Mouse (Mus musculus) neural tube, embryonic 12.5 days (tissue): Measurements from ENCODE around the gene Ap3m1. TPM values are rescaled to one million over a fixed set of nuclear protein-coding genes. Genes with fewer than 3 reads are reported as not detected.

ENCODE experiments used
- ATAC-seq: fragments of 200-750 bp; cut with Nextera tagmentation; 2 replicates; pipeline ENCODE4 v1.8.0; 2017; ENCODE audit warnings: low read depth, mild to moderate bottlenecking, moderate TSS enrichment, moderate library complexity; ENCODE audit not compliant: low FRiP score
- H3K27ac ChIP-seq: fragments of 300-500 bp; sonication (generic); 2 replicates; pipeline ENCODE4 v1.5.1; 2016
- H3K27me3 ChIP-seq: fragments of 300-500 bp; sonication (generic); replicated peaks from 2 replicates; pipeline ENCODE4 v1.6.1; 2016; ENCODE audit warnings: mild to moderate bottlenecking
- H3K36me3 ChIP-seq: fragments of 300-500 bp; sonication (generic); 2 replicates; pipeline ENCODE4 v1.6.1; 2016; ENCODE audit warnings: mild to moderate bottlenecking
- H3K4me1 ChIP-seq: fragments of 300-500 bp; sonication (generic); 2 replicates; pipeline ENCODE4 v1.6.1; 2016
- H3K4me2 ChIP-seq: fragments of 300-500 bp; sonication (generic); replicated peaks from 2 replicates; pipeline ENCODE4 v1.6.1; 2016; ENCODE audit warnings: mild to moderate bottlenecking
- H3K4me3 ChIP-seq: fragments of 300-500 bp; sonication (generic); 2 replicates; pipeline ENCODE4 v1.5.1; 2016
- H3K9ac ChIP-seq: fragments of 300-500 bp; sonication (generic); 2 replicates; pipeline ENCODE4 v1.6.1; 2016; ENCODE audit warnings: mild to moderate bottlenecking
- H3K9me3 ChIP-seq: fragments of 300-500 bp; sonication (generic); 2 replicates; pipeline ENCODE4 v1.6.1; 2016; ENCODE audit warnings: mild to moderate bottlenecking
- WGBS: fragments of 180-500 bp; shearing (Covaris S2); methylation state at CpG from one replicate; pipeline ENCODE4 v1.1.7; 2016; 5-methylcytosine and 5-hydroxymethylcytosine counted together
- polyA plus RNA-seq: library from polyadenylated mRNA; unstranded; fragments of >200 nt; fragmentation: Nextera tagmentation; extraction: Ambion mirVana; gene quantifications from 2 replicates; pipeline ENCODE4 v1.2.1, GENCODE M21; 2016

Gene Ap3m1
- polyA plus RNA-seq, 1 experiment from 2014 or later, result 113 TPM

- Histone ChIP-seq H3K27me3 (no peaks in the 10 kb centered on the region), H3K36me3 (peaks cover 7% of the 10 kb centered on the region; the same call in 1 of the 2 replicates), H3K27ac (no peak overlapping the region), H3K4me3 (no peak overlapping the region), H3K9ac (no peak overlapping the region), H3K9me3 (no peaks in the 10 kb centered on the region), H3K4me2 (no peak overlapping the region), H3K4me1 (no peaks in the 10 kb centered on the region)
- WGBS, result 93% methylated on average over 2 of the region's 2 CpGs
- no peak for ATAC-seq
These were observed 56.8 kb downstream of the Ap3m1 start for GRCm38 (mm10) chr14:20995497-20995896.

DNA sequence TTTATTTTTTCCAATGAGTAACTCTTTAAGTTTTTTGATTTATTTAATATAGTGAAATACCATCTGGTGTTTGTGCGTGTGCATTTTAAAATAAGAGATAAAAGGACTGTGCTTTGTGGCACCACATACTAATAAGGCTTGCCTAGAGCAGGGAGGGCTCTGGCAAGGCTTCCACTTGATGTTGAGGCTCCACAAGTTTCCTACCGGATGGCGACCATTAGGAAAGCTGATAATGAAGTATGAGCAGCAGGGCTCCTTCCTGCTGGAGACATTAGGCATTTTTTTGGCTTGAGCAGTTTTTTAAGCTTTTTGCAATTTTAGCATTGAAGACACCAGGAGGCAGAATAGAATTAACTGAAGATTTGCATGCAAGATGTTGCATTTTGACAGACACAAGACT is 57.8 kb downstream of the Ap3m1 start:
- 87% methylated on average over 3 of the region's 3 CpGs for WGBS
- ATAC-seq, result no peak
- Histone ChIP-seq H3K9me3 (no peaks in the 10 kb centered on the region), H3K9ac (no peak overlapping the region), H3K4me3 (no peak overlapping the region), H3K27me3 (no peaks in the 10 kb centered on the region), H3K36me3 (peaks cover 7% of the 10 kb centered on the region; the same call in 1 of the 2 replicates), H3K27ac (no peak overlapping the region), H3K4me1 (no peaks in the 10 kb centered on the region), H3K4me2 (no peak overlapping the region)

DNA sequence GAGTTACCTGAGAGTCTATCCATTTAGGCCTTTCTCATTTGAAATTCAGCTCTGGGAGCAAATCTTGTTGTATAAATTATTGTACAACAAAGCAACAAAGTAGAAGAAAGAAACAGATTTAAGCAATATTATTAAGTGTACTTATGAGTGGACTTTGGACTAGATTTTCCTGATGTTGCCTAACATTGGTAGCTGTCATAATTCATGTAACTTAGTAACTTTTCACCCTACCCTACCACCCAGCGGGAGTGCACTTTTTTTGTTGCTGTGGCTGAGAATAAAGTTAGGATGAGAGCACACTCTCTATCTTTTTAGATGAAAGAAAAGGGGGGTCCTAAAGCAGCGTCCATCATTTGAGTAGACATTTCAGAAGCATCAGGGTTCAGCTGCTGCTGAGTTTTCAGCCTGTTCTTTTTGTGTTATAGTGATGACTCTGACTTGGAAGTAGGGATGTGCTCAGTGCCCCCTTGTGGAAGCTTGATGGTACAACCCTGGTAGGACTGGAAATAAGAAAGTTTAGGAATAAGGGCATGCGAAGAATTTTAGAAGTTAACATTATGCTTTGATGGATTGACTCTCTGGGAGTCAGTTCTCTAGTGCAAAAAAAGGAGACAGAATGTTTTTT is 59.1 kb downstream of the Ap3m1 start:
- no peak for ATAC-seq
- WGBS, result 58% methylated on average over 3 of the region's 3 CpGs

DNA sequence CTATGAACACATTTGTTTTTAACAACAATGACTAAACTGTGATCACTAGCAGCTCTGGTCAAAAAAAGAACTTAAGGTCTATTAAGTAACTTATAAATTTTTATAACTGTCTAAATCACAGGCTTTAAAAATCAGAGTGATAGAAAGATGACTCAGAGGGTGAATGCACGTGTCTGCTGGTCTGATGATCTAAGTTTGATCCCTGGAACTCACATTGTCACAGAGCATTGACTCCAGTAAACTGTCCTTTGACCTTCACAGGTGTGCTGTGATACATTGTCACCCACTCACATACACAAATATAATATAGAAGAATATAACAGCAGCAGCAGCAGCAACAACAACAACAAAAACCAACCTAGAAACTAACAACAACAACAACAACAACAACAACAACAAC is 60.8 kb downstream of the Ap3m1 start:
- no peaks in the 10 kb centered on the region for H3K9me3 ChIP-seq
- no peak for ATAC-seq
- H3K4me2 ChIP-seq, result no peak overlapping the region
- no peak overlapping the region for H3K27ac ChIP-seq
- H3K4me3 ChIP-seq, result no peak overlapping the region
- H3K4me1 ChIP-seq, result no peaks in the 10 kb centered on the region
- no peak overlapping the region for H3K9ac ChIP-seq
- 93% methylated on average over 1 of the region's 1 CpGs for WGBS
- H3K27me3 ChIP-seq, result no peaks in the 10 kb centered on the region
- H3K36me3 ChIP-seq, result peaks cover 7% of the 10 kb centered on the region; the same call in 1 of the 2 replicates

More for the DNA sequence above, 59.1 kb downstream of the Ap3m1 start:
- no peak overlapping the region for H3K27ac ChIP-seq
- peaks cover 7% of the 10 kb centered on the region; the same call in 1 of the 2 replicates for H3K36me3 ChIP-seq
- no peaks in the 10 kb centered on the region for H3K27me3 ChIP-seq
- no peaks in the 10 kb centered on the region for H3K9me3 ChIP-seq
- no peak overlapping the region for H3K4me2 ChIP-seq
- no peaks in the 10 kb centered on the region for H3K4me1 ChIP-seq
- no peak overlapping the region for H3K9ac ChIP-seq
- H3K4me3 ChIP-seq, result no peak overlapping the region

GRCm38 (mm10) chr14:20985482-20985881 is 66.8 kb downstream of the Ap3m1 start:
- Histone ChIP-seq H3K4me2 (no peak overlapping the region), H3K9ac (no peak overlapping the region), H3K27ac (no peak overlapping the region), H3K27me3 (no peaks in the 10 kb centered on the region), H3K4me1 (no peaks in the 10 kb centered on the region), H3K9me3 (no peaks in the 10 kb centered on the region), H3K4me3 (no peak overlapping the region), H3K36me3 (peaks cover 11% of the 10 kb centered on the region)
- ATAC-seq, result no peak
- WGBS, result 46% methylated on average over 3 of the region's 3 CpGs

DNA sequence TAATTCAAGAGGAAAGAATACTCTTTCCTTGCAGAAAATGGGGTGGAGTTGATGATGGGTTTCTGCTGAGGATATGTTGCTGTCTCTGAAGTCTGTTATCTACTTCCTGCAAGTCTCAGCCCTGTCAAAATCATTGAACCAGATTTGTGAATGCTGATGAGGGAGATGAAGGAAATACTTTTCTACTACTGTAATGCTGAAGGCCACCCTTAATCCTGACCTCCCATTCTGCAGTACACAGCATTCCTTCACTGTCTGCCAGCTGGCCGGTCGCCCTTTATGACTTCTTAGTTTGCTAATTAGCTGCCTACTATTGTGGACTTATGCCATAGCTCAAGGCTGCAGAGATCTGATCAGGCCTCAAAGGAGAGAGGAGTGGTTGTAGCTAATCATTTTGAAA is 68.5 kb downstream of the Ap3m1 start:
- WGBS, result 49% methylated on average over 2 of the region's 2 CpGs
- no peak for ATAC-seq

More for the DNA sequence above, 68.5 kb downstream of the Ap3m1 start:
- H3K9ac ChIP-seq, result no peak overlapping the region
- no peaks in the 10 kb centered on the region for H3K9me3 ChIP-seq
- no peaks in the 10 kb centered on the region for H3K4me1 ChIP-seq
- no peaks in the 10 kb centered on the region for H3K27me3 ChIP-seq
- no peak overlapping the region for H3K4me3 ChIP-seq
- peaks cover 11% of the 10 kb centered on the region for H3K36me3 ChIP-seq
- H3K27ac ChIP-seq, result no peak overlapping the region
- no peak overlapping the region for H3K4me2 ChIP-seq

Other genes starting within 250 kb of the Ap3m1 start
- gene Plau, start 215.8 kb downstream of the Ap3m1 start, polyA plus RNA-seq, result 0.18 and 0.55 TPM in 2 replicates
- gene Vcl, start 123.1 kb downstream of the Ap3m1 start, polyA plus RNA-seq, result 33.9 and 34.4 TPM in 2 replicates
- 68.1 and 71.0 TPM in 2 replicates for gene Adk, start 66 bp upstream of the Ap3m1 start, polyA plus RNA-seq